8 mouse cellular contexts compared by ENCODE assay signal in the genomic region with DNA sequence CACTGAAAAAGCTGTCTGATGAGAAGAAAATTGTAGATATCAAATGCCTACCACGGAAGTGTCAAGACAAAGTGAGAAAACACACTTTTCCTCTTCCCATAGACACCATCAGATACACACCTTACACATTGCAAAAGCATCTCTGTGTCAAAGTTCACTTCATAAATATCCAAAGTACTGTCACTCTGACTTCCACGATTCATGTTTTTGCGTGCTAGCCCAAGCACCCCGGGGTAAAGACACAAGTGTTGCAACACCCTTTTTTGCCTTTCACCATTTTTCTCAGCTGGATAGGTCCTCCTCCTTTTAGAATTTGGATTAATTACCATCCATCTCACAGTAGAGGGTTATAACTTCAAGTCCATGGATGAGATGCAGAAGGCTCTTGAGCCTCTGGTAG. TPM values are rescaled to one million over a fixed set of nuclear protein-coding genes. Genes with fewer than 3 reads are reported as not detected.
A peak's percentile ranks its signal among the peaks of the same experiment; 100 is the strongest.
DNase-seq lines count a peak whose midpoint lies in the region; ATAC-seq and TF ChIP-seq lines count a peak whose summit lies in the region.

No protein-coding gene starts in this region.

- H3K4me2 ChIP-seq in lung, embryonic 14.5 days, result peak overlapping the region; percentile 76
- H3K4me2 ChIP-seq in limb, embryonic 12.5 days, result peak overlapping the region; percentile 87
- H3K4me2 ChIP-seq in neural tube, embryonic 15.5 days, result peak overlapping the region; percentile 70

- H3K9ac ChIP-seq in lung, embryonic 14.5 days, result peak overlapping the region; percentile 89
- no peak overlapping the region for H3K9ac ChIP-seq in limb, embryonic 12.5 days (replicated peaks)
- H3K9ac ChIP-seq in neural tube, embryonic 15.5 days (replicated peaks), result peak overlapping the region; percentile 91; the same call in 1 of the 2 replicates

- H3K27me3 ChIP-seq in lung, embryonic 14.5 days (ENCODE audit: insufficient read depth, low read length), result no peaks in the 10 kb centered on the region
- no peaks in the 10 kb centered on the region for H3K27me3 ChIP-seq in limb, embryonic 12.5 days
- H3K27me3 ChIP-seq in neural tube, embryonic 15.5 days (replicated peaks), result no peaks in the 10 kb centered on the region

- intact Hi-C loops in left cerebral cortex, postnatal 4 days (cut with DNase I), result no loop called here

- TF ChIP-seq CTCF in lung, embryonic 14.5 days (IDR thresholded peaks at IDR 0.05; ENCODE audit: low read depth), result no peak

- H3K9me3 ChIP-seq in lung, embryonic 14.5 days (ENCODE audit: low read depth, low read length), result no peaks in the 10 kb centered on the region
- H3K9me3 ChIP-seq in limb, embryonic 12.5 days, result no peaks in the 10 kb centered on the region
- H3K9me3 ChIP-seq in neural tube, embryonic 15.5 days (replicated peaks), result no peaks in the 10 kb centered on the region

- no peak for DNase-seq in lung, embryonic 14.5 days
- DNase-seq in lung, postnatal 36 days, result no peak
- peak; percentile 59 for DNase-seq in fat pad, adult 2 months (ENCODE audit: extremely low read depth, low read depth, low spot score)
- DNase-seq in adrenal gland, postnatal 14 days, result no peak
- DNase-seq in urinary bladder, adult 18-20 months (ENCODE audit: low spot score in 2 of 2), result no peak
- no peak for DNase-seq in left cerebral cortex, postnatal 4 days

- H3K27ac ChIP-seq in lung, embryonic 14.5 days (ENCODE audit: low read depth), result no peak overlapping the region
- H3K27ac ChIP-seq in limb, embryonic 12.5 days, result no peak overlapping the region
- H3K27ac ChIP-seq in neural tube, embryonic 15.5 days (replicated peaks), result no peak overlapping the region

- ATAC-seq in lung, embryonic 14.5 days (ENCODE audit: insufficient read depth), result no peak
- no peak for ATAC-seq in limb, embryonic 12.5 days (ENCODE audit: insufficient number of reproducible peaks, insufficient read depth, low FRiP score, low TSS enrichment, low read depth)
- no peak for ATAC-seq in neural tube, embryonic 15.5 days (ENCODE audit: low FRiP score)

- WGBS in lung, embryonic 14.5 days, result 86% methylated on average over 4 of the region's 4 CpGs
- 88% methylated on average over 4 of the region's 4 CpGs for WGBS in limb, embryonic 12.5 days
- WGBS in neural tube, embryonic 15.5 days, result 92% methylated on average over 4 of the region's 4 CpGs

- H3K36me3 ChIP-seq in lung, embryonic 14.5 days (ENCODE audit: insufficient read depth), result no peaks in the 10 kb centered on the region
- H3K36me3 ChIP-seq in limb, embryonic 12.5 days, result no peaks in the 10 kb centered on the region
- H3K36me3 ChIP-seq in neural tube, embryonic 15.5 days, result no peaks in the 10 kb centered on the region

- H3K4me3 ChIP-seq in lung, embryonic 14.5 days (ENCODE audit: low read depth, low read length), result peak overlapping the region; percentile 96
- peak overlapping the region; percentile 98 for H3K4me3 ChIP-seq in limb, embryonic 12.5 days (replicated peaks)
- peak overlapping the region; percentile 95 for H3K4me3 ChIP-seq in neural tube, embryonic 15.5 days (replicated peaks)

- H3K4me1 ChIP-seq in lung, embryonic 14.5 days (ENCODE audit: insufficient read depth), result peaks cover 9% of the 10 kb centered on the region
- peaks cover 11% of the 10 kb centered on the region for H3K4me1 ChIP-seq in limb, embryonic 12.5 days (replicated peaks)
- H3K4me1 ChIP-seq in neural tube, embryonic 15.5 days, result peaks cover 36% of the 10 kb centered on the region

RNA-seq across cellular contexts. Expression of a gene that starts 10.8 kb away (rescaled TPM):
- 34.9 and 37.3 TPM in 2 replicates for polyA plus RNA-seq in lung, embryonic 14.5 days (2014; fragmentation: Nextera tagmentation; extraction: Ambion mirVana)
- polyA plus RNA-seq in limb, embryonic 12.5 days (2016; fragmentation: Nextera tagmentation; extraction: Ambion mirVana), result 38.5 and 39.1 TPM in 2 replicates
- polyA plus RNA-seq in neural tube, embryonic 15.5 days (2015; fragmentation: Nextera tagmentation; extraction: Ambion mirVana), result 63.9 and 68.9 TPM in 2 replicates
- 49.1 and 53.7 TPM in 2 replicates for total RNA-seq in adrenal gland, postnatal 14 days (2021)
- total RNA-seq in left cerebral cortex, postnatal 4 days (2021), result 10 to 100 TPM; 67.0 to 68.3 TPM

RNA-seq across cellular contexts. Expression of a gene that starts 23.6 kb away (rescaled TPM):
- 23.6 and 33.3 TPM in 2 replicates for polyA plus RNA-seq in lung, embryonic 14.5 days (2014; fragmentation: Nextera tagmentation; extraction: Ambion mirVana)
- polyA plus RNA-seq in limb, embryonic 12.5 days (2016; fragmentation: Nextera tagmentation; extraction: Ambion mirVana), result 38.5 and 40.2 TPM in 2 replicates
- 35.7 and 37.8 TPM in 2 replicates for polyA plus RNA-seq in neural tube, embryonic 15.5 days (2015; fragmentation: Nextera tagmentation; extraction: Ambion mirVana)
- 35.8 and 37.2 TPM in 2 replicates for total RNA-seq in adrenal gland, postnatal 14 days (2021)
- 10 to 100 TPM; 30.2 to 32.0 TPM for total RNA-seq in left cerebral cortex, postnatal 4 days (2021)

RNA-seq across cellular contexts. Expression of a gene that starts 29.5 kb away (rescaled TPM):
- 450 and 473 TPM in 2 replicates for polyA plus RNA-seq in lung, embryonic 14.5 days (2014; fragmentation: Nextera tagmentation; extraction: Ambion mirVana)
- 392 and 404 TPM in 2 replicates for polyA plus RNA-seq in limb, embryonic 12.5 days (2016; fragmentation: Nextera tagmentation; extraction: Ambion mirVana)
- 1,457 and 1,659 TPM in 2 replicates for polyA plus RNA-seq in neural tube, embryonic 15.5 days (2015; fragmentation: Nextera tagmentation; extraction: Ambion mirVana)
- 346 and 376 TPM in 2 replicates for total RNA-seq in adrenal gland, postnatal 14 days (2021)
- 100 to 1,000 TPM; 770 to 834 TPM for total RNA-seq in left cerebral cortex, postnatal 4 days (2021)
